Mouse (Mus musculus) c-Kit-positive CD71-positive TER-119-negative erythroid progenitor cells, embryonic 14.5 days (primary cell): ENCODE measurements around the gene Notum.
A peak's percentile ranks its signal among the peaks of the same experiment; 100 is the strongest.

Source experiments
- DNase-seq: peaks from one replicate; pipeline ENCODE4 v3.0.0-alpha.2; 2013; ENCODE audit warnings: low read depth

The Notum gene

DNA sequence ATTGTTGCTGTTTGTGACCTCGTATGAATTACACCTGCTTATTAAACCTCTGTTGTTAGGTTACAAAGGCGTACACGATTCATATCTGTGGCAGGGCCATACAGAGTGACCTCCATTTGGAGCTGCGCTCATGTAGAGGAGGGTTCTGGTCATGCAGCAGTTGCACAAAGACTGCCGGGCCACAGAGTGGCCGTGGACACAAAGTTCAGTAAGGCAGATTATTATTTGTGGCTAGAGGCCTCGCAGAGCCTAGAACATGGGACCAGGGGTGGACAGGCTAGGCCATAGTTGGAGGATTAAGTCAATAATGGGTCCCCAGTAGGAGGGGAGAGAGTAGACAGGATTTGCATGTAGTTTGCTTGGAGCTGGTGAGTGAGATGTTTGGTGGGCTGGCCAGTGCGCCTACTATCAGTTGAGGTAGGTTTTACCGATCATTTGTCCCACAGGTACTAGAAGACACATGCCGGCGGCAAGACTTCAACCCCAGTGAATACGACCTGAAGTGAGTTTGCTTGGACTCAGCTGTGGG lies 12.7 kb upstream of the Notum start:
- DNase-seq = no peak

DNA sequence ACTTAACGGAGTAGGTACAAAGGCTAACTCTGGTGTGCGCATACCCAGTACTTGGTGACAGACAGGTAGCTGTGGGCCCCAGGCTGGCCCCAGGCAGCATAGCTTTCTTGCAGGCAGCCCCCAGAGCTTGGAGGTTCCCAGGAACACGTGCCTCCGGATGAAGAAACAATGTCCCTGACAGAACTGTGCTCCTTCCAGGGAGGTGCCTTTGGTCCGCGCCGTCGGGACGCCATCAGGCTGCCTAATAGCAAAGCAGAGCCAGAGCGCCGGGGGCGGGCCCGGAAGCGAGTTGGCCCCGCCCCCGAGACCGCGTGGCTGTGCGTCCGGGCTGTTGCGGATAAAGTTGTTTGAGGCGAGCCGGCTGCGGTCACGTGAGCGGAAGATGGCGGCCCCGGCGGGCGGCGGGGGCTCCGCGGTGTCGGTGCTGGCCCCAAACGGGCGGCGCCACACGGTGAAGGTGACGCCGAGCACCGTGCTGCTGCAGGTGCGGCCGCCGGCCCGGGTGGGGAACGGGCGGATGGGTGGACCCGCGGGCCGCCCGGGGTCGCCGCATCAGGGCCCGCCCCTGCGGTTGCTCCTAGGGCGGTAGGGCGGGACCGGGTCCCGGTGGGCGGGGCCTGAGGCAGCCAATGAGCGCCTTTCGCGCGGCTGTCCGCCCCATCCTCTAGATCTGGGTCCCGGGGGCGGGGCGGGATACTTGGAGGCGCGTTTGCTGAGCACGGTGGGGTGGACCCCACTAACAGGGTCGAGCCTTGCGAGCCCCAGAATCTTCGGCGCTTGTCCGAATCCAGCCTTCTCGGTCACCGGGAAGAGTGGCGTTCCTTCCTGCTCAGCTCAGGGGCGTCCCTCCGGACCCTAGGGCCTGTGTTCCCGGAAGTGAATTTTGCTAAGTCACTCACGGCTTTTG lies 12.0 kb upstream of the Notum start, which contains the start of gene Aspscr1:
Gene Aspscr1, plus strand, starts transcription at position 287 of the 907 bp plus-strand sequence.
- DNase-seq = peak; percentile 94

DNA sequence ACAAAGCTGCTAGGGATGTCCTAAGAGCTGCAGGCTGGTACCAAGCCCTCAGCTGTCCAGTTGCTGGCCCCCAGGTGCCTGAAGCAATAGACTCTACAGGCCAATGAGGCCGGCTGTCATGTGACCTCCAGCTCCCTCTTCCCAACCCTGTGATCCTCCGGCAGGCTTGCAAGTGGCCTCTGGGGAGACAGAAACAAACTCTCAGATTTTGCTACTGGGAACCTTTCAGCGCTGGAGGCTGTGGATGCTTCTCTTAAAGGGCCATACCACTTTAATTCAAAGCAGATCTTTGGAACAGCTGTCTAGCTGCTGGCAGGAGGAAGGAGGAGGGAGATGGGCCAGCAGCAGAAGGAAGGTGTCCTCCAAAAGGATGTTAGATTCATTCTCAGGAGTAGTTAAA lies 5.6 kb upstream of the Notum start:
- no peak for DNase-seq

DNA sequence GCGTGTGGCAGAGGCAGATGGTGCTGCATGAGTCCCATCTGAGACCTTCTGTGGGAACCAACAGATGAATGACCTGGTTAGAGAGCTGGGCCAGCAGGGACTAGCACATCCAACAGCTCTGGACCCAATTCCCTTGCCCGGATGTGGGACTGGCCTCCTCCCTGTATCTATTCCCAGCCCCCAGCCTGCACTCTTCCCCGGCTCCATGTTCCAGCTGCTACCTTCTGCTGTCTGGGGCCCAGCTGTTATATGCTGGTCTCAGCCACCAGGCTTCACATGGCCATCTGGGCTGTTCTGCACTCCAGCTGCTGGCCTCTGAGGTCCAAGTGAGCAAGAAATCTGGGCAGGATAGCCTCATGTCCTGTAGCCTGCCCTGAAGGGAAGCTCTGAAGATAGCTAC lies 4.4 kb upstream of the Notum start:
- DNase-seq = no peak

DNA sequence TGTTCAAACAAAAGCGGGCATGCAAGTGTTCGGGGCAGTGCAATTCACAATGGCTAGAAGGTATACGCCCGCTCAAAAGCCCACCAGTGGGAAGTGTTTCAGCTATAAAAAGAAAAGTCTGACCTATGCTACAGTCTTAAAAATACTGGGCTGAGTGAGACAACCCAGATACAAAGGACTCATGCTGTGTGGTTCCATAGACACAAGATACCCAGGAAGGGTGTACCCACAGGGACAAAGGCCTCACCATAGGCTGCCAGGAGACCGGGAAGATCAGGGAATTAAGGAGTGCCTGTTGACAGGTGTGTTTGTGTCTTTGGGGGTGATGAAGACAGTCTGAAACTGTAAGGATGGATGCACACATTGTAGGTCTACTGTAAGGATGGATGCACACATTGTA lies 2.7 kb upstream of the Notum start:
- no peak for DNase-seq

GRCm38 (mm10) chr11:120662759-120663158 lies 1.8 kb upstream of the Notum start:
- no peak for DNase-seq

DNA sequence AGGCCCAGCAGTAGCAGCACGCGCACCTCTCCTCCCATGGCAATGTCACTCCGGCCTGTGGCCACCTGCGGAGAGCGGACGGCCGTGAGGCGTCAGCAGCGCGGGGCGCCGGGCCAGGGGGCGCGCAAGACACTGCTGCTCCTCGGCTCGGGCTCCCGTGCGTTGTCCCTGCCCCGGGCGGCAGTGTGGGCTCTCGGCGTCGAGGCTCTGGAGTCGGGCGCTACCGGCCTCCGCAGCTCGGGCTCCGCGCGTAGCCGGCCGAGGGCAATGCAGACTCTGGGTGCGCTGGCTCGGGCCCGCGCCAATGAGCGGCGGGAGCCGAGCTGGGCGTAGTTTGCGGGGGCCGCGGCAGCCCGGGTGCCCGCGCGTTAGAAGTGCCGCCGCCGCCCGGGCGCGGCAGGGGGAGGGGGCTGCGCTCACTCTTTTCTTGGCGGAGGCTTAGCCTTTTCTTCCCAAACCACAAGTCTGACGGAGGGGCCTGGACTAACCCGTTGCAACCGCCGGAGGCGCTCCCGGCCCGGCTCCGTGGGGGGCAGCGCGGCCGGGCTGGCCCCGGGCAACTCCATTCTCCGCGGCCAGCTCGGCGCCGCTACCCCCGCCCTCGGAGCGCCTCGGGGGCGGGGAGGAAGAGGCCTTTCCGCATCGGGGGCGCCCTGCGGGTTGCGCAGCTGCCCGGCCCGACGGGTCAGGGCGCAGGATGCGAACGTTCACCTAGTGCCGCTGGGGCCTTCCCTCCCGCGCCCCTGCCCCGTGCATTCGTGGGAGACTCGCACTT lies 487 bp downstream of the Notum start:
- no peak for DNase-seq

DNA sequence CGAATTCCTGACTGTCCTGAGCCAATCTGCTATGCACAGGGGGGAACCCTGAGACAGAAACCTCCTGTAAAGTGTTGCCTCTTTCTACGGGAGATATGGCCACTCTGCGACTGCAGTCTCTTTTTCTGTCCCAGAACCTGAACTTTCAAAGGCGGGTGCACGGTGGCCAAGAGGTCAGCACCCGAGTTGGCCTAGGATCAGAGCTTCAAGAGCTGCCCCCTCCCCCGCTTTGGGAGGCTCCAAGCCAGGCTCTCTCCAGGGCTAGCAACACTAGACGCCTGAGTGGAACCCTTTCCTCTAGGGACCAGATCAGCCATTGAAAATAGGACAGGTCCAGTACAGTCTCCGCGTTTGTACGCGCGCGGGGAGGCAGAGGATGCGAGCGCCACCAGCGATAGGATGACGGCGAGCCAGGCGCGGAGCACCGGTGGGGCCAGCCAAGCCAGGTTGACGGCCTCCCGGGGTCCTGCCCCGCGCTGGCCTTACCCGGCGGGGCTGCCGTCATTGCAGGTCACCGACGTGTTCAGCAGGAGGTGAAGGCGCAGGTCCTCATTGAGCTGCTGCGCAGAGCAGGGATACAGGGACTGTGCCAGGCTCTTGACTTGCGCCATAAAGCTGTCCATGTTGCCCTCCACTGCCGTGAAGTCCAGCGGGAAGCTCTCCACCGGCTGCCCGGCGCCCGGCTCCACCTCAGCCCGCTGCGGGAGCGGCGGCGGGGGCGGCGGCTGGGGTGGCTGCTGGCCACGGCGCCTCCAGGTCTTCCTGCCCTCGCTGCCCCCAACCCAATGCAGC lies 1.3 kb downstream of the Notum start:
- no peak for DNase-seq

DNA sequence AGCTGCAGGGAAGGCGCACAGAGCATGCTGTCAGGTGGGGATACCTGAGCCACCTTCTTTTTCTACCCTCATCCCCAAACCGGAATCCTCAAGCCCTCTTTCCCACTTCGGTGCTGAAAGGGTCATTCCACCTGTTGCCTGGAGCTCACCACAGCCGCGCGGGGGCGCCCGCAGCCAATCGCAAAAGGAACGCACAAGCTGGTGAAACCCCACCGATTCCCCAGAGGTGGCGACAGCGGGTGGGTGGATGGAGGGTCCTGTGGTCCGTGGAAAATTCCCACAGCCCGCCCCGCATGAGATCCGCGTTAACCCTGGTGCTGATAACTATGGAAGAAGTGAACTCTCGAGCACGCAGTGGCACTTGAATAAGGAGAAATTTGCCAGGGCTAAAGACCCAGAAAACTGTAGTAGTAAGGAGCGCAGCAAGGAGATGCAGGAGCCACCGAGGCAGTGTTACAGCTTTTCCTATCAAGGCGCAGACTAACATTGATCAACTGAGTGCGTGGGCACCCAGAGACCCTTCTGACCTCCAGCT lies 2.0 kb downstream of the Notum start:
- peak; percentile 52 for DNase-seq

DNA sequence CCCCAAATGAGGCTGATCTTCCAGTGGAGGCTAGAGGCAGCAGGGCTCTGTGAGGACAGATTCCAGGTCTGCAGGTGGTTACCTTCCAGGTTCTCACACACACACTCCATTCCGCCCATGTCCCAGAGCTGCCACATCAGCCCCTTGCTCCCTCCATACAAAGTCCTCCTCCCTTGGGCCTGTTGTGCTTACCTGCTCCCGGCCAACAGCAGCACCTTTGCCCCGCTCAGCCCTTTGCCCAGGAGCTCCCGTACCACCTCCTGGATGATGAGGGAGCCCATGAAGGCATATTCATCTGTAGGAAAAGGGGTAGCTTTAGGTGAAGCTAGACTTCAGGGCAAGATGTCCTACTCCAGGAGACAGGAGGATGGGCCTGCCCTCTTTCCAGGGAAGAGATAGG lies 3.7 kb downstream of the Notum start:
- no peak for DNase-seq

GRCm38 (mm10) chr11:120654741-120655140 lies 6.2 kb downstream of the Notum start:
- no peak for DNase-seq

- DNase-seq = no peak
Measured at GRCm38 (mm10) chr11:120651872-120652271, 9.1 kb downstream of the Notum start.

DNA sequence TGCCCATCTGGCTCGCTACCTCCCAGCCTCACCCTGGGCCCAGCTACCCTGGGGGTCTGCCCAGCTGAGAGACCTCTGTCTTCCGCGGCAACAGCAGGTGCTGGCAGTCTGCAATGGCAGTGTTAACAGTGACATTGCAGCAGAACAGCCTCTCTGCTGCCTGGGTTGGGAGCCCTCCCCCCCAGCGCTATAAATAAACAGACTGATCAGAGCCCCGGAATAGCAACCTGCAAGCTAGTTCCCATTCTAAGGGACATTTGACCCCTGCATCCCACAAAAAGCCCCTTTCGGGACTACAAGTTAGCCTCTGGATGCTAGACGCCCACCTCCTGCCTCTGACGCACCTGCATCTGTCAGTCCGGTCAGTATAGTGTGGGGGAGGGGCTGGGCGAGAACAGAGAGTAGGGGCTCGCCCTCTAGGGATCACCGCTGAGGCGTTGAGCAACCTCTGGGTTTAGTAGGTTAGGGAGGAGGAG lies 12.9 kb downstream of the Notum start, which contains the start of gene Myadml2:
Gene Myadml2, minus strand, starts transcription at position 158 of the 476 bp plus-strand sequence.
- DNase-seq = no peak

- DNase-seq = no peak
Measured at GRCm38 (mm10) chr11:120647047-120647830, 13.7 kb downstream of the Notum start.

DNA sequence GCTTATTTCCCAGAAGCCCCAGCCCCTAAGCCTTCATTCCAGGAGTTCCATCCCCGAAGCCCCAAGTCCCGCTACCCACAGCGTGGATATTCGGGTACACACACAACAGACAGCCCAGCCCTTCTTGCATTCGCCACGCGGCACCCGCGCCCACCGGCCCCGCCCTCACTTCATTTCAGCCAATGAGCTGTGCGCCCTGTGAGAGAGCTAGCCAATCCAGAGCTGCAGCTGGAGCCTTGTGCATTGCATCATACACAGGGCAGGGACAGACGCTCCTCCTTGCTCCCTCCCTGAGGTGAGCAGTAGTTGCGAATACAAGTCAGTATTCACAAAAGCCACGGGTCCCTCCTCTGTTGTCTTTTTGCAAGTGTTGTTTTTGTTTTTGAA lies 17.4 kb downstream of the Notum start, which contains the start of gene Pycr1:
Gene Pycr1, minus strand, starts transcription at position 169 of the 387 bp plus-strand sequence.
- DNase-seq = peak; percentile 92

GRCm38 (mm10) chr11:120642939-120643600 lies 17.9 kb downstream of the Notum start:
- no peak for DNase-seq

GRCm38 (mm10) chr11:120641869-120642268 lies 19.1 kb downstream of the Notum start:
- DNase-seq = no peak

GRCm38 (mm10) chr11:120641255-120641654 lies 19.7 kb downstream of the Notum start:
- DNase-seq = no peak

GRCm38 (mm10) chr11:120634810-120635209 lies 26.2 kb downstream of the Notum start:
- DNase-seq = no peak
